Mouse (Mus musculus) bone marrow macrophage, adult 2 months (primary cell): ENCODE data around the gene H2-DMb1.

Source experiments
- CTCF ChIP-seq: IDR thresholded peaks from 2 replicates; pipeline ENCODE4 v1.5.1; 2012; ENCODE audit warnings: low read depth, mild to moderate bottlenecking, low read length, moderate library complexity
- POLR2A ChIP-seq: IDR thresholded peaks from 2 replicates; pipeline ENCODE4 v1.6.1; 2012; ENCODE audit warnings: mild to moderate bottlenecking, low read depth, low read length, borderline replicate concordance

DNA sequence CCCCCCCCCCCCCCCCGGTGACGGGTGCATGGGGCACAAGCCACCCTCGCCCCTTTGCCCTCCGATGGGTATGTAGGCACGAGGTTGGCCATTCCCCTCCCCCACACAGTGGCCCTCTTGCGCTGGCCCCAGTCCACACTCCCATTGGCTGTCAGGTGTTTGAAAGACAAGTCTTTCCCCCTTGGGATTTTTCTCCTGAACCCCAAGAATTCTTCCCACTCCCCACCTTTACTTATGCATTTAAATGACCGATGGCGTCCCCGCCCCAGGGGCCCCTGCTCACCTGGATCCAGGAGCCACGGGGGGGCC is 31.0 kb upstream of the H2-DMb1 start:
- TF ChIP-seq CTCF, result no peak
- TF ChIP-seq POLR2A, result no peak
